Mouse (Mus musculus) hindbrain, embryonic 13.5 days (tissue): ENCODE measurements around the gene E430018J23Rik. TPM values are rescaled to one million over a fixed set of nuclear protein-coding genes. Genes with fewer than 3 reads are reported as not detected.
"Not testable (repeated sequence)": the region's sequence is repeated elsewhere in the genome, so short reads cannot be mapped to it uniquely, and the experiment has no call there.

Source experiments
- ATAC-seq: fragments of 200-750 bp; cut with Nextera tagmentation; 2 replicates; pipeline ENCODE4 v1.8.0; 2017; ENCODE audit warnings: moderate TSS enrichment; ENCODE audit not compliant: low FRiP score
- H3K27ac ChIP-seq: fragments of 300-500 bp; sonication (generic); 2 replicates; pipeline ENCODE4 v1.5.1; 2015; ENCODE audit warnings: inconsistent platforms, mild to moderate bottlenecking, moderate library complexity
- H3K27me3 ChIP-seq: fragments of 300-500 bp; sonication (generic); 2 replicates; pipeline ENCODE4 v1.6.1; 2015; ENCODE audit warnings: mild to moderate bottlenecking, inconsistent platforms
- H3K36me3 ChIP-seq: fragments of 300-500 bp; sonication (generic); 2 replicates; pipeline ENCODE4 v1.6.1; 2015; ENCODE audit warnings: mild to moderate bottlenecking, inconsistent platforms
- H3K4me1 ChIP-seq: fragments of 300-500 bp; sonication (generic); replicated peaks from 2 replicates; pipeline ENCODE4 v1.6.1; 2015; ENCODE audit warnings: inconsistent platforms
- H3K4me2 ChIP-seq: fragments of 300-500 bp; sonication (generic); 2 replicates; pipeline ENCODE4 v1.6.1; 2015; ENCODE audit warnings: inconsistent platforms, mild to moderate bottlenecking, moderate library complexity
- H3K4me3 ChIP-seq: fragments of 300-500 bp; sonication (generic); 2 replicates; pipeline ENCODE4 v1.5.1; 2015; ENCODE audit warnings: mild to moderate bottlenecking, inconsistent platforms
- H3K9ac ChIP-seq: fragments of 300-500 bp; sonication (generic); 2 replicates; pipeline ENCODE4 v1.6.1; 2015; ENCODE audit warnings: mild to moderate bottlenecking, inconsistent platforms
- H3K9me3 ChIP-seq: fragments of 300-500 bp; sonication (generic); 2 replicates; pipeline ENCODE4 v1.6.1; 2016; ENCODE audit warnings: inconsistent platforms
- WGBS: fragments of 180-500 bp; shearing (Covaris S2); methylation state at CpG from one replicate; pipeline ENCODE4 v1.1.7; 2015; 5-methylcytosine and 5-hydroxymethylcytosine counted together
- polyA plus RNA-seq: library from polyadenylated mRNA; unstranded; fragments of >200 nt; fragmentation: Nextera tagmentation; extraction: Ambion mirVana; gene quantifications from 2 replicates; pipeline ENCODE4 v1.2.1, GENCODE M21; 2015

The E430018J23Rik gene
- polyA plus RNA-seq, 1 experiment from 2014 or later, result 7.7 TPM

GRCm38 (mm10) chr7:127346676-127347075 is 46.8 kb downstream of the E430018J23Rik start:
- no peak for ATAC-seq
- H3K9me3 ChIP-seq, result no peaks in the 10 kb centered on the region
- 15% methylated on average over 8 of the region's 8 CpGs for WGBS
- peak overlapping the region; percentile 94; the same call in 1 of the 2 replicates for H3K27ac ChIP-seq
- peaks cover 38% of the 10 kb centered on the region for H3K4me1 ChIP-seq
- peak overlapping the region; percentile 86 for H3K4me3 ChIP-seq
- no peaks in the 10 kb centered on the region for H3K27me3 ChIP-seq
- peak overlapping the region; percentile 96; the same call in 1 of the 2 replicates for H3K9ac ChIP-seq
- H3K4me2 ChIP-seq, result peak overlapping the region; percentile 84
- H3K36me3 ChIP-seq, result peaks cover 21% of the 10 kb centered on the region

- H3K9ac ChIP-seq, result peak within 1 kb of the TSS; percentile 96
- peaks cover 29% of the 10 kb centered on the region for H3K36me3 ChIP-seq
- WGBS, result under 1% methylated on average over 68 of the region's 76 CpGs
- H3K4me3 ChIP-seq, result peak within 1 kb of the TSS; percentile 86
- peak; percentile 93 for ATAC-seq
- H3K27ac ChIP-seq, result peak within 1 kb of the TSS; percentile 94
- peaks cover 38% of the 10 kb centered on the region for H3K4me1 ChIP-seq
- peak within 1 kb of the TSS; percentile 84 for H3K4me2 ChIP-seq
- H3K27me3 ChIP-seq, result no peaks in the 10 kb centered on the region
- H3K9me3 ChIP-seq, result no peaks in the 10 kb centered on the region
Observed at GRCm38 (mm10) chr7:127345512-127346325, 47.7 kb downstream of the E430018J23Rik start, which contains the start of gene Zfp768. Gene Zfp768 (minus strand): TSS chr7:127345589.

- peak; percentile 36 for ATAC-seq
- H3K27me3 ChIP-seq, result no peaks in the 10 kb centered on the region
- WGBS, result under 1% methylated on average over 37 of the region's 42 CpGs
- peak overlapping the region; percentile 84 for H3K4me2 ChIP-seq
- H3K4me1 ChIP-seq, result peaks cover 38% of the 10 kb centered on the region
- H3K9ac ChIP-seq, result peak overlapping the region; percentile 96
- H3K9me3 ChIP-seq, result no peaks in the 10 kb centered on the region
- peak overlapping the region; percentile 94 for H3K27ac ChIP-seq
- H3K36me3 ChIP-seq, result peaks cover 29% of the 10 kb centered on the region
- H3K4me3 ChIP-seq, result peak overlapping the region; percentile 86
Observed at GRCm38 (mm10) chr7:127345092-127345491, 48.3 kb downstream of the E430018J23Rik start.

- no peak for ATAC-seq
- Histone ChIP-seq H3K27me3 (no peaks in the 10 kb centered on the region), H3K27ac (no peak overlapping the region), H3K9ac (peak overlapping the region; percentile 96), H3K4me1 (peaks cover 38% of the 10 kb centered on the region), H3K36me3 (peaks cover 29% of the 10 kb centered on the region), H3K9me3 (no peaks in the 10 kb centered on the region), H3K4me2 (peak overlapping the region; percentile 84), H3K4me3 (peak overlapping the region; percentile 86)
- WGBS, result 90% methylated on average over 8 of the region's 8 CpGs
Observed at GRCm38 (mm10) chr7:127344371-127344770, 49.1 kb downstream of the E430018J23Rik start.

- Histone ChIP-seq H3K27me3 (no peaks in the 10 kb centered on the region), H3K9ac (0 out of 2 replicates have a peak overlapping the region, but pooled peaks have one; percentile 24), H3K27ac (no peak overlapping the region), H3K4me3 (no peak overlapping the region), H3K4me2 (no peak overlapping the region; the same call in 1 of the 2 replicates), H3K36me3 (peaks cover 29% of the 10 kb centered on the region), H3K9me3 (no peaks in the 10 kb centered on the region), H3K4me1 (peaks cover 38% of the 10 kb centered on the region)
- WGBS, result 95% methylated on average over 38 of the region's 38 CpGs
- no peak for ATAC-seq
Observed at GRCm38 (mm10) chr7:127343351-127344019, 49.9 kb downstream of the E430018J23Rik start.

- 94% methylated on average over 7 of the region's 7 CpGs for WGBS
- Histone ChIP-seq H3K4me1 (peaks cover 38% of the 10 kb centered on the region), H3K27ac (no peak overlapping the region), H3K9me3 (no peaks in the 10 kb centered on the region), H3K4me3 (no peak overlapping the region), H3K4me2 (no peak overlapping the region), H3K27me3 (no peaks in the 10 kb centered on the region), H3K36me3 (peaks cover 29% of the 10 kb centered on the region), H3K9ac (0 out of 2 replicates have a peak overlapping the region, but pooled peaks have one; percentile 24)
- no peak for ATAC-seq
Observed at GRCm38 (mm10) chr7:127342888-127343287, 50.5 kb downstream of the E430018J23Rik start.

- 74% methylated on average over 4 of the region's 4 CpGs for WGBS
- H3K27ac ChIP-seq, result no peak overlapping the region
- no peaks in the 10 kb centered on the region for H3K9me3 ChIP-seq
- peaks cover 29% of the 10 kb centered on the region for H3K36me3 ChIP-seq
- no peak overlapping the region for H3K4me3 ChIP-seq
- H3K4me2 ChIP-seq, result no peak overlapping the region
- no peak overlapping the region for H3K9ac ChIP-seq
- no peaks in the 10 kb centered on the region for H3K27me3 ChIP-seq
- H3K4me1 ChIP-seq, result peaks cover 35% of the 10 kb centered on the region
- ATAC-seq, result no peak
Observed at GRCm38 (mm10) chr7:127342332-127342731, 51.1 kb downstream of the E430018J23Rik start.

GRCm38 (mm10) chr7:127341861-127342260 is 51.6 kb downstream of the E430018J23Rik start:
- not testable (repeated sequence) for H3K4me3 ChIP-seq, H3K27ac ChIP-seq, H3K9me3 ChIP-seq, H3K27me3 ChIP-seq, H3K4me2 ChIP-seq, H3K9ac ChIP-seq, ATAC-seq
- H3K36me3 ChIP-seq, result peaks cover 29% of the 10 kb centered on the region
- peaks cover 30% of the 10 kb centered on the region for H3K4me1 ChIP-seq
- 92% methylated on average over 6 of the region's 6 CpGs for WGBS

GRCm38 (mm10) chr7:127341356-127341755 is 52.1 kb downstream of the E430018J23Rik start:
- H3K36me3 ChIP-seq, result peaks cover 29% of the 10 kb centered on the region
- 96% methylated on average over 8 of the region's 8 CpGs for WGBS
- ATAC-seq, result no peak

More at GRCm38 (mm10) chr7:127341356-127341755, 52.1 kb downstream of the E430018J23Rik start:
- Histone ChIP-seq H3K27ac (no peak overlapping the region), H3K27me3 (no peaks in the 10 kb centered on the region), H3K4me3 (no peak overlapping the region), H3K9ac (no peak overlapping the region), H3K4me2 (no peak overlapping the region), H3K4me1 (peaks cover 25% of the 10 kb centered on the region), H3K9me3 (no peaks in the 10 kb centered on the region)

Other genes with a start within 250 kb of the E430018J23Rik start
- gene Cd2bp2, start 197.6 kb downstream of the E430018J23Rik start, polyA plus RNA-seq, result 83.1 and 84.6 TPM in 2 replicates
- 28.0 and 31.3 TPM in 2 replicates for gene Tbc1d10b, start 185.2 kb downstream of the E430018J23Rik start, polyA plus RNA-seq
- 11.0 and 15.5 TPM in 2 replicates for gene Mylpf, start 184.7 kb downstream of the E430018J23Rik start, polyA plus RNA-seq
- gene Zfp553, start 160.6 kb downstream of the E430018J23Rik start, polyA plus RNA-seq, result 58.8 and 61.9 TPM in 2 replicates
- 21.8 and 23.1 TPM in 2 replicates for gene Sept1, start 160.5 kb downstream of the E430018J23Rik start, polyA plus RNA-seq
- gene Zfp771, start 149.4 kb downstream of the E430018J23Rik start, polyA plus RNA-seq, result 54.4 and 57.4 TPM in 2 replicates
- 121 and 124 TPM in 2 replicates for gene Dctpp1, start 132.9 kb downstream of the E430018J23Rik start, polyA plus RNA-seq
- 59.7 and 60.7 TPM in 2 replicates for gene Sephs2, start 119.6 kb downstream of the E430018J23Rik start, polyA plus RNA-seq
- 0.32 and 0.38 TPM in 2 replicates for gene Itgal, start 97.4 kb downstream of the E430018J23Rik start, polyA plus RNA-seq
- gene Zfp768, start 48.0 kb downstream of the E430018J23Rik start, polyA plus RNA-seq, result 17.1 and 17.3 TPM in 2 replicates
- gene Zfp747, start 17.6 kb downstream of the E430018J23Rik start, polyA plus RNA-seq, result 8.1 and 8.6 TPM in 2 replicates
- 5.4 and 5.7 TPM in 2 replicates for gene 9130019O22Rik, start 6.5 kb downstream of the E430018J23Rik start, polyA plus RNA-seq
- gene Zfp764, start 13.2 kb upstream of the E430018J23Rik start, polyA plus RNA-seq, result 4.0 and 4.8 TPM in 2 replicates
- gene Zfp688, start 28.4 kb upstream of the E430018J23Rik start, polyA plus RNA-seq, result 34.1 and 35.0 TPM in 2 replicates
- 15.0 and 16.2 TPM in 2 replicates for gene Zfp689, start 55.5 kb upstream of the E430018J23Rik start, polyA plus RNA-seq
- 40.5 and 44.0 TPM in 2 replicates for gene Prr14, start 66.0 kb upstream of the E430018J23Rik start, polyA plus RNA-seq
- gene Fbrs, start 85.6 kb upstream of the E430018J23Rik start, polyA plus RNA-seq, result 10.8 and 13.7 TPM in 2 replicates
- 51.3 and 53.7 TPM in 2 replicates for gene Srcap, start 118.4 kb upstream of the E430018J23Rik start, polyA plus RNA-seq
- 17.6 and 19.0 TPM in 2 replicates for gene Gm42715, start 126.0 kb upstream of the E430018J23Rik start, polyA plus RNA-seq
- 6.6 and 8.2 TPM in 2 replicates for gene Tmem265, start 167.8 kb upstream of the E430018J23Rik start, polyA plus RNA-seq
- 55.1 and 60.5 TPM in 2 replicates for gene Phkg2, start 179.7 kb upstream of the E430018J23Rik start, polyA plus RNA-seq
- gene Ccdc189, start 195.0 kb upstream of the E430018J23Rik start, polyA plus RNA-seq, result 10.7 and 13.0 TPM in 2 replicates
- 49.9 and 50.5 TPM in 2 replicates for gene Rnf40, start 195.1 kb upstream of the E430018J23Rik start, polyA plus RNA-seq
- 22.2 and 25.0 TPM in 2 replicates for gene Zfp629, start 222.2 kb upstream of the E430018J23Rik start, polyA plus RNA-seq